Mouse (Mus musculus) cortical plate, adult 2 months (tissue): ENCODE data around the gene Cdca4. TPM values are rescaled to one million over a fixed set of nuclear protein-coding genes. Genes with fewer than 3 reads are reported as not detected.

Experiments used
- H3K27ac ChIP-seq: fragments of 200-500 bp; 2 replicates; pipeline ENCODE4 v1.5.1; 2012; ENCODE audit warnings: low read length, control low read depth, inconsistent platforms; ENCODE audit not compliant: insufficient read depth
- H3K4me1 ChIP-seq: fragments of 200-500 bp; 2 replicates; pipeline ENCODE4 v1.6.1; 2011; ENCODE audit warnings: low read length; ENCODE audit not compliant: control insufficient read depth, insufficient read depth
- H3K4me3 ChIP-seq: fragments of 200-500 bp; 2 replicates; pipeline ENCODE4 v1.5.1; 2011; ENCODE audit warnings: mild to moderate bottlenecking, low read length, control low read depth; ENCODE audit not compliant: insufficient read depth
- CTCF ChIP-seq: fragments of 200-500 bp; IDR thresholded peaks from 2 replicates; pipeline ENCODE4 v1.5.1; 2011; ENCODE audit warnings: mild to moderate bottlenecking, control low read depth, low read length; ENCODE audit not compliant: insufficient read depth; ENCODE audit errors: extremely low read depth
- POLR2A ChIP-seq: fragments of 200-500 bp; IDR thresholded peaks from 2 replicates; pipeline ENCODE4 v1.6.1; 2011; ENCODE audit warnings: mild to moderate bottlenecking, low read length, control low read depth; ENCODE audit not compliant: insufficient read depth; ENCODE audit errors: extremely low read depth
- polyA plus RNA-seq: library from polyadenylated mRNA; depleted of rRNA; stranded (reverse); fragments of >200 nt; gene quantifications from 2 replicates; pipeline ENCODE4 v1.2.3, GENCODE M21; 2012

The Cdca4 gene
- polyA plus RNA-seq, 1 experiment: 11.0 TPM

GRCm38 (mm10) chr12:112809641-112810040, 19.6 kb downstream of the Cdca4 start:
- Histone ChIP-seq H3K4me3 (peak overlapping the region; percentile 56), H3K27ac (no peak overlapping the region), H3K4me1 (peaks cover 2% of the 10 kb centered on the region; the same call in 1 of the 2 replicates)
- TF ChIP-seq CTCF (no peak), POLR2A (no peak)

- Histone ChIP-seq H3K4me3 (peak within 1 kb of the TSS; percentile 56), H3K27ac (peak within 1 kb of the TSS; percentile 32; the same call in 1 of the 2 replicates), H3K4me1 (peaks cover 2% of the 10 kb centered on the region; the same call in 1 of the 2 replicates)
- TF ChIP-seq CTCF (no peak), POLR2A (peak; percentile 97)
These were observed 20.4 kb downstream of the Cdca4 start, which contains the start of gene Clba1 for GRCm38 (mm10) chr12:112808587-112809364. Clba1 (plus strand) TSS chr12:112808937.

GRCm38 (mm10) chr12:112808212-112808586, 21.0 kb downstream of the Cdca4 start:
- TF ChIP-seq POLR2A: no peak
- TF ChIP-seq CTCF: no peak
- peak overlapping the region; percentile 56 for H3K4me3 ChIP-seq
- H3K4me1 ChIP-seq: peaks cover 2% of the 10 kb centered on the region; the same call in 1 of the 2 replicates
- peak overlapping the region; percentile 32; the same call in 1 of the 2 replicates for H3K27ac ChIP-seq

GRCm38 (mm10) chr12:112807796-112808195, 21.4 kb downstream of the Cdca4 start:
- no peak for TF ChIP-seq POLR2A
- no peak for TF ChIP-seq CTCF
- Histone ChIP-seq H3K4me3 (no peak overlapping the region; the same call in 1 of the 2 replicates), H3K27ac (no peak overlapping the region), H3K4me1 (peaks cover 2% of the 10 kb centered on the region; the same call in 1 of the 2 replicates)

GRCm38 (mm10) chr12:112806044-112806443, 23.2 kb downstream of the Cdca4 start:
- no peak for TF ChIP-seq POLR2A
- TF ChIP-seq CTCF: no peak
- Histone ChIP-seq H3K4me1 (peaks cover 4% of the 10 kb centered on the region; the same call in 1 of the 2 replicates), H3K27ac (no peak overlapping the region), H3K4me3 (no peak overlapping the region)

GRCm38 (mm10) chr12:112804046-112804445, 25.2 kb downstream of the Cdca4 start:
- H3K4me3 ChIP-seq: no peak overlapping the region
- no peak overlapping the region for H3K27ac ChIP-seq
- TF ChIP-seq CTCF: no peak
- no peak for TF ChIP-seq POLR2A
- H3K4me1 ChIP-seq: peaks cover 2% of the 10 kb centered on the region; the same call in 1 of the 2 replicates

GRCm38 (mm10) chr12:112802917-112803316, 26.3 kb downstream of the Cdca4 start:
- peaks cover 2% of the 10 kb centered on the region; the same call in 1 of the 2 replicates for H3K4me1 ChIP-seq
- H3K27ac ChIP-seq: no peak overlapping the region
- no peak overlapping the region; the same call in 1 of the 2 replicates for H3K4me3 ChIP-seq
- no peak for TF ChIP-seq CTCF

GRCm38 (mm10) chr12:112801864-112802846, 27.1 kb downstream of the Cdca4 start, which contains the start of gene Ahnak2:
Ahnak2 (minus strand) TSS chr12:112802657.
- no peak within 1 kb of the TSS for H3K27ac ChIP-seq
- TF ChIP-seq POLR2A (no peak), CTCF (no peak)
- H3K4me1 ChIP-seq: peaks cover 6% of the 10 kb centered on the region
- peak within 1 kb of the TSS; percentile 56 for H3K4me3 ChIP-seq

- Histone ChIP-seq H3K4me3 (no peak overlapping the region), H3K4me1 (peaks cover 7% of the 10 kb centered on the region), H3K27ac (no peak overlapping the region)
- TF ChIP-seq CTCF (peak; percentile 56), POLR2A (no peak)
These were observed 28.7 kb downstream of the Cdca4 start for GRCm38 (mm10) chr12:112800476-112800875.
